Mouse (Mus musculus): Measurements from ENCODE around the gene Hspb11.

- TF ChIP-seq CTCF (IDR thresholded peaks at IDR 0.05; ENCODE audit: insufficient read depth, low read length): no peak
- no peak for TF ChIP-seq POLR2A (IDR thresholded peaks at IDR 0.05; ENCODE audit: borderline replicate concordance, extremely low read depth, low read depth, low read length)
These were observed 6.6 kb downstream of the Hspb11 start for GRCm38 (mm10) chr4:107260001-107260400.
